Mouse (Mus musculus) lung, adult 2 months (tissue): Measurements from ENCODE around the gene Axin1. TPM values are rescaled to one million over a fixed set of nuclear protein-coding genes. Genes with fewer than 3 reads are reported as not detected.
"Not testable (repeated sequence)": the region's sequence is repeated elsewhere in the genome, so short reads cannot be mapped to it uniquely, and the experiment has no call there.

ENCODE experiments used
- DNase-seq: peaks from one replicate; pipeline ENCODE4 v3.0.0; 2022
- H3K4me1 ChIP-seq: fragments of 200-500 bp; 2 replicates; pipeline ENCODE4 v1.6.1; 2011; ENCODE audit warnings: low read length; ENCODE audit not compliant: control insufficient read depth, insufficient read depth
- H3K4me3 ChIP-seq: fragments of 200-500 bp; replicated peaks from 2 replicates; pipeline ENCODE3; 2011; ENCODE audit warnings: low read depth, mild to moderate bottlenecking, control low read depth, low read length; ENCODE audit errors: extremely low read depth
- CTCF ChIP-seq: fragments of 200-500 bp; IDR thresholded peaks from 2 replicates; pipeline ENCODE4 v1.5.1; 2011; ENCODE audit warnings: mild to moderate bottlenecking, low read length, control low read depth; ENCODE audit not compliant: insufficient read depth
- POLR2A ChIP-seq: fragments of 200-500 bp; IDR thresholded peaks from 2 replicates; pipeline ENCODE4 v1.6.1; 2011; ENCODE audit warnings: low read depth, mild to moderate bottlenecking, control low read depth, low read length, borderline replicate concordance; ENCODE audit errors: extremely low read depth
- WGBS: fragments of 180-500 bp; shearing (Covaris S2); methylation state at CpG from one replicate; pipeline ENCODE4 v1.1.7; 2018; 5-methylcytosine and 5-hydroxymethylcytosine counted together
- polyA plus RNA-seq: library from polyadenylated mRNA; depleted of rRNA; stranded (reverse); fragments of >200 nt; gene quantifications from 2 replicates; pipeline ENCODE4 v1.2.3, GENCODE M21; 2012; rRNA removed

Gene Axin1
- polyA plus RNA-seq = 14.0 and 17.5 TPM in 2 replicates

GRCm38 (mm10) chr17:26138239-26138836 lies at the start of gene Axin1:
TSS of gene Axin1 (plus strand) at chr17:26138688.
- peak; percentile 88 for DNase-seq
- under 1% methylated on average over 42 of the region's 42 CpGs for WGBS
- H3K4me3 ChIP-seq = peak within 1 kb of the TSS; percentile 86

GRCm38 (mm10) chr17:26089905-26090632 lies 48.4 kb upstream of the Axin1 start, which contains the start of gene Decr2:
TSS of gene Decr2 (minus strand) at chr17:26090337.
- TF ChIP-seq CTCF (peak; percentile 89), POLR2A (peak; percentile 62; the same call in 1 of the 2 replicates)
- peak; percentile 87 for DNase-seq
- H3K4me1 ChIP-seq = no peaks in the 10 kb centered on the region
- H3K4me3 ChIP-seq = peak within 1 kb of the TSS; percentile 81
- under 1% methylated on average over 32 of the region's 32 CpGs for WGBS

More at GRCm38 (mm10) chr17:26138239-26138836, at the start of gene Axin1:
- TF ChIP-seq POLR2A (peak; percentile 10; the same call in 1 of the 2 replicates), CTCF (no peak)
- H3K4me1 ChIP-seq = peaks cover 6% of the 10 kb centered on the region

- no peak for TF ChIP-seq CTCF
- TF ChIP-seq POLR2A = no peak
- no peak overlapping the region for H3K4me3 ChIP-seq
- WGBS = 57% methylated on average over 9 of the region's 9 CpGs
- no peak for DNase-seq
- H3K4me1 ChIP-seq = no peaks in the 10 kb centered on the region
Measured at GRCm38 (mm10) chr17:26094531-26095110, 43.9 kb upstream of the Axin1 start.

- WGBS = 3% methylated on average over 47 of the region's 47 CpGs
- peak; percentile 40 for DNase-seq
- Histone ChIP-seq H3K4me1 (no peaks in the 10 kb centered on the region), H3K4me3 (peak within 1 kb of the TSS; percentile 54)
- TF ChIP-seq POLR2A = no peak
- TF ChIP-seq CTCF = no peak
Measured at GRCm38 (mm10) chr17:26095121-26095740, 43.3 kb upstream of the Axin1 start, which contains the start of gene Nme4. TSS of gene Nme4 (minus strand) at chr17:26095602.

- 88% methylated on average over 7 of the region's 7 CpGs for WGBS
- Histone ChIP-seq H3K4me3 (no peak overlapping the region), H3K4me1 (no peaks in the 10 kb centered on the region)
- DNase-seq = no peak
- no peak for TF ChIP-seq POLR2A
- no peak for TF ChIP-seq CTCF
Measured at GRCm38 (mm10) chr17:26098461-26098860, 40.0 kb upstream of the Axin1 start.

- WGBS = 55% methylated on average over 3 of the region's 3 CpGs
- H3K4me1 ChIP-seq, H3K4me3 ChIP-seq, DNase-seq: not testable (repeated sequence)
Measured at GRCm38 (mm10) chr17:26099316-26099715, 39.2 kb upstream of the Axin1 start.

- TF ChIP-seq CTCF (no peak), POLR2A (no peak)
- H3K4me3 ChIP-seq = no peak overlapping the region
- DNase-seq = no peak
- no peaks in the 10 kb centered on the region for H3K4me1 ChIP-seq
- 49% methylated on average over 2 of the region's 2 CpGs for WGBS
Measured at GRCm38 (mm10) chr17:26100166-26100565, 38.3 kb upstream of the Axin1 start.

- no peak for TF ChIP-seq POLR2A
- no peak for TF ChIP-seq CTCF
- Histone ChIP-seq H3K4me1 (no peaks in the 10 kb centered on the region), H3K4me3 (no peak overlapping the region)
- 29% methylated on average over 4 of the region's 4 CpGs for WGBS
- DNase-seq = no peak
Measured at GRCm38 (mm10) chr17:26101478-26101877, 37.0 kb upstream of the Axin1 start.

GRCm38 (mm10) chr17:26105619-26106018 lies 32.9 kb upstream of the Axin1 start:
- WGBS = 33% methylated on average over 4 of the region's 4 CpGs
- TF ChIP-seq POLR2A (no peak), CTCF (no peak)

More at GRCm38 (mm10) chr17:26105619-26106018, 32.9 kb upstream of the Axin1 start:
- DNase-seq = no peak
- Histone ChIP-seq H3K4me3 (no peak overlapping the region), H3K4me1 (no peaks in the 10 kb centered on the region)
